In genomic region chr2:58566410-58567065, GRCm38 (mm10) we compare ENCODE assay signal across 8 mouse cellular contexts. TPM values are rescaled to one million over a fixed set of nuclear protein-coding genes. Genes with fewer than 3 reads are reported as not detected.
A peak's percentile ranks its signal among the peaks of the same experiment; 100 is the strongest.
DNase-seq lines count a peak whose midpoint lies in the region.

No protein-coding gene starts in this region.

- H3K4me3 ChIP-seq in megakaryocyte, embryonic 14.5 days (replicated peaks), result peak overlapping the region; percentile 93

- peaks cover 11% of the 10 kb centered on the region for H3K4me1 ChIP-seq in megakaryocyte, embryonic 14.5 days

- peaks cover 58% of the 10 kb centered on the region for H3K27me3 ChIP-seq in megakaryocyte, embryonic 14.5 days (replicated peaks)

- 0 out of 2 replicates have a peak, but pooled peaks cover 3% of the 10 kb centered on the region for H3K9me3 ChIP-seq in megakaryocyte, embryonic 14.5 days

- peak; percentile 23 for DNase-seq in T-cell, adult 2 months (ENCODE audit: low spot score)
- DNase-seq in cerebellum, postnatal 36 days, result peak; percentile 59 to 75
- DNase-seq in gastrocnemius, postnatal 14 days, result peak; percentile 78
- peak; percentile 51 for DNase-seq in induced T-regulatory cell, adult 2 months (ENCODE audit: low read depth)
- DNase-seq in left cerebral cortex, postnatal 14 days (ENCODE audit: low spot score in 2 of 2), result peak; percentile 47 to 51
- peak; percentile 64 for DNase-seq in right cerebral cortex, postnatal 25 days
- DNase-seq in yolk sac, embryonic 10.5 days (ENCODE audit: low spot score), result peak; percentile 60

- H3K36me3 ChIP-seq in megakaryocyte, embryonic 14.5 days (replicated peaks; ENCODE audit: low read length), result no peaks in the 10 kb centered on the region

- intact Hi-C loops in gastrocnemius, postnatal 14 days (cut with DNase I; ENCODE audit: low total_unique reads), result loop anchor here (5.0 kb wide), 1 partner anchor 79 kb away; no protein-coding TSS in a partner anchor
- intact Hi-C loops in left cerebral cortex, postnatal 14 days (cut with DNase I), result loop anchor here (5.0 kb wide), 3 partner anchors 76 to 101 kb away; no protein-coding TSS in a partner anchor

RNA-seq across cellular contexts. Expression of gene Acvr1, which starts 0.4 kb away (rescaled TPM):
- 10 to 100 TPM; 10.4 to 18.4 TPM for total RNA-seq in gastrocnemius, postnatal 14 days (2021)
- total RNA-seq in left cerebral cortex, postnatal 14 days (2021), result 10 to 100 TPM; 32.7 to 33.8 TPM
- 0.63 TPM in 1 of 2 replicates, not detected in the other for polyA plus RNA-seq in megakaryocyte, embryonic 14.5 days (2012; ENCODE audit: insufficient read depth, low replicate concordance)

RNA-seq across cellular contexts. Expression of gene Upp2, which starts 0.6 kb away (rescaled TPM):
- 1 to 10 TPM in 1 of 2 experiments, under 1 TPM in 1; 0.86 to 1.3 TPM for total RNA-seq in gastrocnemius, postnatal 14 days (2021)
- 10 to 100 TPM; 16.7 to 19.4 TPM for total RNA-seq in left cerebral cortex, postnatal 14 days (2021)
- not detected in 2 replicates for polyA plus RNA-seq in megakaryocyte, embryonic 14.5 days (2012; ENCODE audit: insufficient read depth, low replicate concordance)

Comparison
In these comparisons a context has a peak if more than half of its experiments do, and no peak if none do; other contexts are left out.
1. Peak in every context shown above with its lines: DNase-seq and H3K4me3 ChIP-seq.
2. DNase-seq: peak in every context shown above with its lines; median percentile 78 in gastrocnemius, postnatal 14 days; 67 in cerebellum, postnatal 36 days; 64 in right cerebral cortex, postnatal 25 days; 60 in yolk sac, embryonic 10.5 days; 51 in induced T-regulatory cell, adult 2 months; 49 in left cerebral cortex, postnatal 14 days; 23 in T-cell, adult 2 months.
3. RNA of gene Upp2, which starts 0.6 kb away (total RNA-seq): 16.7 to 19.4 TPM in left cerebral cortex, postnatal 14 days; 0.86 to 1.3 TPM in gastrocnemius, postnatal 14 days; every median in the first group is over 4 times any median in the second.